Mouse (Mus musculus): ENCODE measurements at regions not wholly inside any gene's neighbourhood (a gene's known extent, or its start where the extent isn't known, plus 50 kb on each side); places are given as distances from the start of the nearest gene placed in this dataset.

DNA sequence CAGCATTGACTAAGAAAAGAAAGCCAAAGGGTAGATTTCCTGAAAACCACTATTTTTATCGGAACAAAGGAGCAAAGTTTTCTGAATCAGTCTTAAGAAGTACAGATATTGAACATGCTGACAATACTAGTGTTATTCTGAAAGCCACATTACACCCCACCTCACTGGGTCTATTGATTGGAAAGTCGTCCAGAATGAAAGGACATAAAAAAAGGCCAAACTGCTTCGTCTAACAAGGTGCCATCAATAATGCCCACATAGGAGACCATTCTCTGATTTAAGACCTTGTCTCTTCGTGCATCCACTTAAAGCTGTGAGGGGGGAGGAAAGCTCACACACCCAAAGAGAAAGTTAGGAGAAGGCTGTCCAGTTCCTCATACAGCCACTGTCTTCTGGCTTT, 89.3 kb upstream of the Paqr3 start:
- no peaks in the 10 kb centered on the region for H3K36me3 ChIP-seq (ENCODE audit: control insufficient read depth, insufficient read depth, low read length)
- H3K4me3 ChIP-seq (ENCODE audit: control insufficient read depth, low read depth, low read length): no peak overlapping the region
- no peaks in the 10 kb centered on the region for H3K27me3 ChIP-seq (ENCODE audit: control insufficient read depth, insufficient read depth, low read length)
- no peaks in the 10 kb centered on the region for H3K4me1 ChIP-seq (ENCODE audit: control insufficient read depth, insufficient read depth, low read length)
- H3K27ac ChIP-seq (ENCODE audit: control insufficient read depth, insufficient read depth, low read depth, low read length): no peak overlapping the region
- no peak for TF ChIP-seq POLR2A (IDR thresholded peaks at IDR 0.05; ENCODE audit: control insufficient read depth, low read depth, low read length)
- no peak for TF ChIP-seq CTCF (IDR thresholded peaks at IDR 0.05; ENCODE audit: control insufficient read depth, insufficient read depth, insufficient replicate concordance, low read depth, low read length)

GRCm38 (mm10) chr5:97195281-97195660, 83.9 kb upstream of the Paqr3 start:
- no peak for TF ChIP-seq CTCF (IDR thresholded peaks at IDR 0.05; ENCODE audit: control insufficient read depth, insufficient read depth, insufficient replicate concordance, low read depth, low read length)
- no peak for TF ChIP-seq POLR2A (IDR thresholded peaks at IDR 0.05; ENCODE audit: control insufficient read depth, low read depth, low read length)
- Histone ChIP-seq H3K36me3 (ENCODE audit: control insufficient read depth, insufficient read depth, low read length) (no peaks in the 10 kb centered on the region), H3K4me3 (ENCODE audit: control insufficient read depth, low read depth, low read length) (no peak overlapping the region), H3K27ac (ENCODE audit: control insufficient read depth, insufficient read depth, low read depth, low read length) (no peak overlapping the region), H3K27me3 (ENCODE audit: control insufficient read depth, insufficient read depth, low read length) (no peaks in the 10 kb centered on the region), H3K4me1 (ENCODE audit: control insufficient read depth, insufficient read depth, low read length) (no peaks in the 10 kb centered on the region)

GRCm38 (mm10) chr5:97194656-97195280, 83.4 kb upstream of the Paqr3 start:
- no peak overlapping the region for H3K27ac ChIP-seq (ENCODE audit: control insufficient read depth, insufficient read depth, low read depth, low read length)
- H3K4me3 ChIP-seq (ENCODE audit: control insufficient read depth, low read depth, low read length): no peak overlapping the region
- no peaks in the 10 kb centered on the region for H3K4me1 ChIP-seq (ENCODE audit: control insufficient read depth, insufficient read depth, low read length)
- TF ChIP-seq POLR2A (IDR thresholded peaks at IDR 0.05; ENCODE audit: control insufficient read depth, low read depth, low read length) (no peak), CTCF (IDR thresholded peaks at IDR 0.05; ENCODE audit: control insufficient read depth, insufficient read depth, insufficient replicate concordance, low read depth, low read length) (no peak)
- no peaks in the 10 kb centered on the region for H3K27me3 ChIP-seq (ENCODE audit: control insufficient read depth, insufficient read depth, low read length)
- no peaks in the 10 kb centered on the region for H3K36me3 ChIP-seq (ENCODE audit: control insufficient read depth, insufficient read depth, low read length)

GRCm38 (mm10) chr5:97192656-97193055, 81.3 kb upstream of the Paqr3 start:
- no peaks in the 10 kb centered on the region for H3K4me1 ChIP-seq (ENCODE audit: control insufficient read depth, insufficient read depth, low read length)
- no peak for TF ChIP-seq POLR2A (IDR thresholded peaks at IDR 0.05; ENCODE audit: control insufficient read depth, low read depth, low read length)
- TF ChIP-seq CTCF (IDR thresholded peaks at IDR 0.05; ENCODE audit: control insufficient read depth, insufficient read depth, insufficient replicate concordance, low read depth, low read length): no peak
- no peak overlapping the region for H3K27ac ChIP-seq (ENCODE audit: control insufficient read depth, insufficient read depth, low read depth, low read length)
- no peak overlapping the region for H3K4me3 ChIP-seq (ENCODE audit: control insufficient read depth, low read depth, low read length)
- H3K27me3 ChIP-seq (ENCODE audit: control insufficient read depth, insufficient read depth, low read length): no peaks in the 10 kb centered on the region
- no peaks in the 10 kb centered on the region for H3K36me3 ChIP-seq (ENCODE audit: control insufficient read depth, insufficient read depth, low read length)

GRCm38 (mm10) chr5:97190695-97191094, 79.3 kb upstream of the Paqr3 start:
- no peak overlapping the region for H3K4me3 ChIP-seq (ENCODE audit: control insufficient read depth, low read depth, low read length)
- no peaks in the 10 kb centered on the region for H3K36me3 ChIP-seq (ENCODE audit: control insufficient read depth, insufficient read depth, low read length)
- no peaks in the 10 kb centered on the region for H3K27me3 ChIP-seq (ENCODE audit: control insufficient read depth, insufficient read depth, low read length)
- TF ChIP-seq POLR2A (IDR thresholded peaks at IDR 0.05; ENCODE audit: control insufficient read depth, low read depth, low read length): no peak
- no peak for TF ChIP-seq CTCF (IDR thresholded peaks at IDR 0.05; ENCODE audit: control insufficient read depth, insufficient read depth, insufficient replicate concordance, low read depth, low read length)
- H3K27ac ChIP-seq (ENCODE audit: control insufficient read depth, insufficient read depth, low read depth, low read length): no peak overlapping the region
- H3K4me1 ChIP-seq (ENCODE audit: control insufficient read depth, insufficient read depth, low read length): no peaks in the 10 kb centered on the region

GRCm38 (mm10) chr5:97184512-97184911, 73.1 kb upstream of the Paqr3 start:
- no peak for TF ChIP-seq CTCF (IDR thresholded peaks at IDR 0.05; ENCODE audit: control insufficient read depth, insufficient read depth, insufficient replicate concordance, low read depth, low read length)
- TF ChIP-seq POLR2A (IDR thresholded peaks at IDR 0.05; ENCODE audit: control insufficient read depth, low read depth, low read length): no peak
- Histone ChIP-seq H3K36me3 (ENCODE audit: control insufficient read depth, insufficient read depth, low read length) (no peaks in the 10 kb centered on the region), H3K4me3 (ENCODE audit: control insufficient read depth, low read depth, low read length) (no peak overlapping the region), H3K27ac (ENCODE audit: control insufficient read depth, insufficient read depth, low read depth, low read length) (no peak overlapping the region), H3K4me1 (ENCODE audit: control insufficient read depth, insufficient read depth, low read length) (peaks cover 2% of the 10 kb centered on the region; the same call in 1 of the 2 replicates), H3K27me3 (ENCODE audit: control insufficient read depth, insufficient read depth, low read length) (no peaks in the 10 kb centered on the region)

DNA sequence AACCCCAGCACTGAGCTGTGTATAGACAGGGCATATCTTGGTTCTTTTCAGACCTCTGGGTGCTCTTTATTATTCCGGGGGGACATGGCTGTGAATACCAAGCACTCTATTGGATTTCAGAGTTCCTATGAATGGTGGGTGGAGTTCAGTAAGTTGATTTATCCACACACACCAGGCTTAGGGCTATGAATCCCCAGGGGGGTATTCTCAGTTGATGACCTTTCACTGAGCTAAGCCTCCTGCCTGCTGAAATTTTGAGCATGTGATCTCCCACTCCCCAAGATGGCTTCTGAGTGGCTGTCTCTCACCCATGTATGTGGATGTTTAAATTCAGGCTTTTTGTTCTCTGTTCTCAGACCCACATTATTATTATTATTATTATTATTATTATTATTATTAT, 69.9 kb upstream of the Paqr3 start:
- TF ChIP-seq CTCF (IDR thresholded peaks at IDR 0.05; ENCODE audit: control insufficient read depth, insufficient read depth, insufficient replicate concordance, low read depth, low read length): no peak
- TF ChIP-seq POLR2A (IDR thresholded peaks at IDR 0.05; ENCODE audit: control insufficient read depth, low read depth, low read length): no peak
- H3K36me3 ChIP-seq (ENCODE audit: control insufficient read depth, insufficient read depth, low read length): no peaks in the 10 kb centered on the region

More for the DNA sequence above, 69.9 kb upstream of the Paqr3 start:
- H3K27me3 ChIP-seq (ENCODE audit: control insufficient read depth, insufficient read depth, low read length): no peaks in the 10 kb centered on the region
- H3K27ac ChIP-seq (ENCODE audit: control insufficient read depth, insufficient read depth, low read depth, low read length): no peak overlapping the region
- H3K4me1 ChIP-seq (ENCODE audit: control insufficient read depth, insufficient read depth, low read length): peaks cover 2% of the 10 kb centered on the region; the same call in 1 of the 2 replicates
- H3K4me3 ChIP-seq (ENCODE audit: control insufficient read depth, low read depth, low read length): no peak overlapping the region

Data from testis, adult 2 months (tissue).